Mouse (Mus musculus) regulatory T cell (primary cell): ENCODE measurements around the gene Mrgbp.

Source experiments
- in situ Hi-C: fragments of 300-600 bp; cut with MboI, MseI; formaldehyde crosslinking; loops from one replicate; pipeline ENCODE4 v1.15.1; 2025; ENCODE audit warnings: high pct_unique_total_duplicates

Gene Mrgbp

GRCm38 (mm10) chr2:180581002-180581401, at the start of gene Mrgbp:
Gene Mrgbp (plus strand): TSS chr2:180581304.
- in situ Hi-C loops = loop anchor here (5.0 kb wide), 2 partner anchors 161 to 309 kb away; partner anchors contain the start of gene Cables2

- in situ Hi-C loops = no loop called here
Measured at GRCm38 (mm10) chr2:180531671-180532385, 49.3 kb upstream of the Mrgbp start.

GRCm38 (mm10) chr2:180532386-180532995, 48.6 kb upstream of the Mrgbp start:
- in situ Hi-C loops = no loop called here

- in situ Hi-C loops = no loop called here
Measured at GRCm38 (mm10) chr2:180533237-180533636, 47.9 kb upstream of the Mrgbp start.

- in situ Hi-C loops = no loop called here
Measured at GRCm38 (mm10) chr2:180543675-180544074, 37.4 kb upstream of the Mrgbp start.

GRCm38 (mm10) chr2:180545046-180545445, 36.1 kb upstream of the Mrgbp start:
- in situ Hi-C loops = no loop called here

GRCm38 (mm10) chr2:180547384-180548106, 33.6 kb upstream of the Mrgbp start:
- in situ Hi-C loops = no loop called here

- in situ Hi-C loops = no loop called here
Measured at GRCm38 (mm10) chr2:180552340-180552739, 28.8 kb upstream of the Mrgbp start.

- in situ Hi-C loops = no loop called here
Measured at GRCm38 (mm10) chr2:180555219-180555618, 25.9 kb upstream of the Mrgbp start.

GRCm38 (mm10) chr2:180556470-180556869, 24.6 kb upstream of the Mrgbp start:
- in situ Hi-C loops = no loop called here

- in situ Hi-C loops = loop anchor here (5.0 kb wide), 1 partner anchor 88 kb away; no protein-coding TSS in a partner anchor
Measured at GRCm38 (mm10) chr2:180560245-180560644, 20.9 kb upstream of the Mrgbp start.

GRCm38 (mm10) chr2:180562146-180562545, 19.0 kb upstream of the Mrgbp start:
- in situ Hi-C loops = loop anchor here (5.0 kb wide), 1 partner anchor 90 kb away; no protein-coding TSS in a partner anchor

GRCm38 (mm10) chr2:180563296-180563695, 17.8 kb upstream of the Mrgbp start:
- in situ Hi-C loops = loop anchor here (5.0 kb wide), 1 partner anchor 91 kb away; no protein-coding TSS in a partner anchor

- in situ Hi-C loops = loop anchor here (5.0 kb wide), 1 partner anchor 92 kb away; no protein-coding TSS in a partner anchor
Measured at GRCm38 (mm10) chr2:180563841-180564240, 17.3 kb upstream of the Mrgbp start.

- in situ Hi-C loops = no loop called here
Measured at GRCm38 (mm10) chr2:180566240-180566913, 14.7 kb upstream of the Mrgbp start.

GRCm38 (mm10) chr2:180569028-180569643, 12.0 kb upstream of the Mrgbp start:
- in situ Hi-C loops = no loop called here

- in situ Hi-C loops = no loop called here
Measured at GRCm38 (mm10) chr2:180576482-180576881, 4.6 kb upstream of the Mrgbp start.

- in situ Hi-C loops = no loop called here
Measured at GRCm38 (mm10) chr2:180578686-180579085, 2.4 kb upstream of the Mrgbp start.

- in situ Hi-C loops = loop anchor here (5.0 kb wide), 2 partner anchors 160 to 310 kb away; partner anchors contain the start of gene Cables2
Measured at GRCm38 (mm10) chr2:180582481-180583153, 1.5 kb downstream of the Mrgbp start.

- in situ Hi-C loops = loop anchor here (5.0 kb wide), 2 partner anchors 159 to 311 kb away; partner anchors contain the start of gene Cables2
Measured at GRCm38 (mm10) chr2:180583154-180583507, 2.0 kb downstream of the Mrgbp start.

- in situ Hi-C loops = no loop called here
Measured at GRCm38 (mm10) chr2:180588736-180589122, 7.6 kb downstream of the Mrgbp start.
